Mouse (Mus musculus): ENCODE results near the gene Trmt13.

DNA sequence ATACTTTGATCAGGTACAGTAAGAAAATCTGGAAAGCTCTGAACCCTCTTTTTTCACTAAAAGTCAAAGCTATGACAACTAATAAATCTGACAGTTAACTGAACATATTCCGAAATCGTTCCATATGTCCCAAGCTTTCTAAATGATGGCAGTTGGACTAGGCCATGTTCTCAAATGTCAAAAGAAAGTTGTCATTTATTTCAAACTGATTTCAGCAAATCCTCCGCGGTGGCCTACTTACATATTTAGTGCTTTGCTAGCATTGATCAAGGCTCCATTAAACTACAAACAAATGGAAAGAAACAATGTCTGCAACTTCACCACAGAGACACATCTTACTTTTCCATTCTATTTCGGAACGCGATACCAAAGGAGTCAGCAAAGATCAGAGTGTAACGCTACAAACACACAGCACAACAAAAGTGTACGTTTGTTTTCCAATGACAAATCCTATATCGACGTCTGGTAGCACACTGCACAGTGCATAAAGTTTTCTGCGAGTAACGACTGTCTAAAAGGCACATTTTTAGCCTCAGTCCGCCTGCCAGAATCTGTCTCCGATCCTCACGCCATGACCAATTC lies 47.0 kb upstream of the Trmt13 start:
- TF ChIP-seq CTCF (conservative IDR thresholded peaks at IDR 0.05; ENCODE audit: low read length), result no peak
- TF ChIP-seq POU5F1 (IDR thresholded peaks at IDR 0.05; ENCODE audit: borderline replicate concordance, low read length), result no peak
- TF ChIP-seq NANOG (IDR thresholded peaks at IDR 0.05; ENCODE audit: borderline replicate concordance, low read length), result no peak

Measured in E14TG2a.4 (cell line).